ENCODE assay signal across 12 mouse cellular contexts in genomic region chr2:92640555-92640954, GRCm38 (mm10). TPM values are rescaled to one million over a fixed set of nuclear protein-coding genes. Genes with fewer than 3 reads are reported as not detected.
DNase-seq lines count a peak whose midpoint lies in the region; ATAC-seq and TF ChIP-seq lines count a peak whose summit lies in the region.
"Had no signal": no experiment of that assay in that cellular context is flagged by ENCODE, and none has a peak within 500 bp of the region (broad histone marks: within the 10 kb centered on the region; RNA-seq: fewer than 3 reads in every experiment).

No protein-coding gene starts in this region.

- ATAC-seq in intestine, embryonic 15.5 days = peak; percentile 53
- no peak for ATAC-seq in intestine, postnatal 0 days
- ATAC-seq in G1E (ENCODE audit: extremely low read depth, insufficient number of reproducible peaks, low FRiP score, poor library complexity, severe bottlenecking) = peak; percentile 63
- ATAC-seq in liver, embryonic 15.5 days (ENCODE audit: insufficient read depth) = no peak
- ATAC-seq in hindbrain, embryonic 16.5 days = no peak
- ATAC-seq: CD4-positive, CD25-positive, alpha-beta regulatory T cell, adult 4 months had no signal

- H3K27me3 ChIP-seq in intestine, embryonic 15.5 days (replicated peaks) = no peaks in the 10 kb centered on the region
- no peaks in the 10 kb centered on the region for H3K27me3 ChIP-seq in intestine, postnatal 0 days (replicated peaks; ENCODE audit: control insufficient read depth, insufficient read depth, low read length)
- H3K27me3 ChIP-seq in G1E (ENCODE audit: insufficient read depth, low read length) = no peaks in the 10 kb centered on the region
- H3K27me3 ChIP-seq in embryonic facial prominence, embryonic 10.5 days (replicated peaks; ENCODE audit: low read depth, poor library complexity, severe bottlenecking) = no peaks in the 10 kb centered on the region
- H3K27me3 ChIP-seq in liver, embryonic 15.5 days = no peaks in the 10 kb centered on the region
- no peaks in the 10 kb centered on the region for H3K27me3 ChIP-seq in hindbrain, embryonic 16.5 days (replicated peaks; ENCODE audit: control insufficient read depth, insufficient read depth, low read length)
- H3K27me3 ChIP-seq: stomach, embryonic 15.5 days had no signal

- H3K27ac ChIP-seq in intestine, embryonic 15.5 days = no peak overlapping the region
- H3K27ac ChIP-seq in intestine, postnatal 0 days (ENCODE audit: low read depth, low read length) = no peak overlapping the region
- no peak overlapping the region for H3K27ac ChIP-seq in embryonic facial prominence, embryonic 10.5 days (replicated peaks)
- H3K27ac ChIP-seq in liver, embryonic 15.5 days (replicated peaks) = no peak overlapping the region
- no peak overlapping the region for H3K27ac ChIP-seq in hindbrain, embryonic 16.5 days (ENCODE audit: low read depth, low read length)
- H3K27ac ChIP-seq: stomach, embryonic 15.5 days had no signal

- no peak for TF ChIP-seq CTCF in intestine, postnatal 0 days (IDR thresholded peaks at IDR 0.05; ENCODE audit: low read depth)
- no peak for TF ChIP-seq CTCF in G1E (IDR thresholded peaks at IDR 0.05; ENCODE audit: low read depth, low read length)

- 14% methylated on average over 8 of the region's 8 CpGs for WGBS in intestine, embryonic 15.5 days
- WGBS in intestine, postnatal 0 days = 15% methylated on average over 8 of the region's 8 CpGs
- WGBS in embryonic facial prominence, embryonic 10.5 days = 18% methylated on average over 8 of the region's 8 CpGs
- whole genome bisulfite sequencing in liver, embryonic 15.5 days (ENCODE audit: insufficient replicate concordance) = 6% methylated on average over 8 of the region's 8 CpGs
- WGBS in hindbrain, embryonic 16.5 days = 21% methylated on average over 8 of the region's 8 CpGs

- H3K4me2 ChIP-seq in intestine, embryonic 15.5 days (replicated peaks) = no peak overlapping the region
- no peak overlapping the region for H3K4me2 ChIP-seq in intestine, postnatal 0 days (replicated peaks; ENCODE audit: low read depth)
- 0 out of 2 replicates have a peak overlapping the region, but pooled peaks have one; percentile 13 for H3K4me2 ChIP-seq in liver, embryonic 15.5 days
- no peak overlapping the region for H3K4me2 ChIP-seq in hindbrain, embryonic 16.5 days (ENCODE audit: low read length)
- H3K4me2 ChIP-seq: stomach, embryonic 15.5 days had no signal

- no peak overlapping the region for H3K4me3 ChIP-seq in intestine, embryonic 15.5 days (replicated peaks)
- H3K4me3 ChIP-seq in intestine, postnatal 0 days (ENCODE audit: low read depth, low read length) = no peak overlapping the region
- H3K4me3 ChIP-seq in G1E (ENCODE audit: low read depth, low read length) = no peak overlapping the region
- no peak overlapping the region for H3K4me3 ChIP-seq in embryonic facial prominence, embryonic 10.5 days
- no peak overlapping the region for H3K4me3 ChIP-seq in liver, embryonic 15.5 days (replicated peaks)
- H3K4me3 ChIP-seq in hindbrain, embryonic 16.5 days (ENCODE audit: low read length) = no peak overlapping the region
- H3K4me3 ChIP-seq: megakaryocyte, embryonic 14.5 days; stomach, embryonic 15.5 days had no signal

- peaks cover 8% of the 10 kb centered on the region for H3K4me1 ChIP-seq in intestine, embryonic 15.5 days (replicated peaks)
- no peaks in the 10 kb centered on the region for H3K4me1 ChIP-seq in intestine, postnatal 0 days (replicated peaks; ENCODE audit: control insufficient read depth, insufficient read depth, low read length)
- no peaks in the 10 kb centered on the region for H3K4me1 ChIP-seq in G1E (ENCODE audit: insufficient read depth, low read depth, low read length)
- H3K4me1 ChIP-seq in embryonic facial prominence, embryonic 10.5 days = peaks cover 14% of the 10 kb centered on the region
- H3K4me1 ChIP-seq in liver, embryonic 15.5 days (replicated peaks) = peaks cover 7% of the 10 kb centered on the region
- H3K4me1 ChIP-seq in hindbrain, embryonic 16.5 days (ENCODE audit: control insufficient read depth, insufficient read depth, low read depth, low read length) = peaks cover 3% of the 10 kb centered on the region; the same call in 1 of the 2 replicates

- DNase-seq in G1E (ENCODE audit: low spot score) = no peak
- peak; percentile 56 for DNase-seq in embryonic facial prominence, embryonic 10.5 days (ENCODE audit: low spot score)
- DNase-seq in cerebellum, adult 18-20 months = no peak
- DNase-seq in thymus, postnatal 10 days (ENCODE audit: low spot score in 2 of 2) = no peak
- DNase-seq: right cerebral cortex, postnatal 25 days had no signal

- no peaks in the 10 kb centered on the region for H3K36me3 ChIP-seq in intestine, embryonic 15.5 days
- no peaks in the 10 kb centered on the region for H3K36me3 ChIP-seq in intestine, postnatal 0 days (ENCODE audit: control insufficient read depth, insufficient read depth)
- H3K36me3 ChIP-seq in G1E (replicated peaks) = no peaks in the 10 kb centered on the region
- H3K36me3 ChIP-seq in embryonic facial prominence, embryonic 10.5 days (replicated peaks) = no peaks in the 10 kb centered on the region
- no peaks in the 10 kb centered on the region for H3K36me3 ChIP-seq in liver, embryonic 15.5 days (replicated peaks)
- H3K36me3 ChIP-seq in hindbrain, embryonic 16.5 days (ENCODE audit: control insufficient read depth, insufficient read depth, low read length) = no peaks in the 10 kb centered on the region
- H3K36me3 ChIP-seq: stomach, embryonic 15.5 days had no signal

- H3K9ac ChIP-seq in intestine, embryonic 15.5 days = no peak overlapping the region
- H3K9ac ChIP-seq in intestine, postnatal 0 days (ENCODE audit: low read depth, low read length) = no peak overlapping the region
- no peak overlapping the region for H3K9ac ChIP-seq in liver, embryonic 15.5 days
- H3K9ac ChIP-seq in hindbrain, embryonic 16.5 days (ENCODE audit: low read depth, low read length) = no peak overlapping the region
- H3K9ac ChIP-seq: stomach, embryonic 15.5 days had no signal

- H3K9me3 ChIP-seq in intestine, embryonic 15.5 days = no peaks in the 10 kb centered on the region
- H3K9me3 ChIP-seq in intestine, postnatal 0 days (ENCODE audit: control insufficient read depth) = no peaks in the 10 kb centered on the region
- H3K9me3 ChIP-seq in G1E (replicated peaks) = no peaks in the 10 kb centered on the region
- no peaks in the 10 kb centered on the region for H3K9me3 ChIP-seq in embryonic facial prominence, embryonic 10.5 days
- H3K9me3 ChIP-seq in liver, embryonic 15.5 days (replicated peaks) = no peaks in the 10 kb centered on the region
- H3K9me3 ChIP-seq in hindbrain, embryonic 16.5 days (ENCODE audit: control insufficient read depth, low read length) = no peaks in the 10 kb centered on the region
- H3K9me3 ChIP-seq: stomach, embryonic 15.5 days had no signal

RNA-seq across cellular contexts. Expression of gene Chst1, which starts 41.0 kb away (rescaled TPM):
- 4.1 and 4.5 TPM in 2 replicates for polyA plus RNA-seq in intestine, embryonic 15.5 days (2015; fragmentation: Nextera tagmentation; extraction: Ambion mirVana)
- 2.2 and 2.3 TPM in 2 replicates for polyA plus RNA-seq in intestine, postnatal 0 days (2015; fragmentation: Nextera tagmentation; extraction: Ambion mirVana)
- total RNA-seq in G1E (2014; fragmentation: Nextera tagmentation) (2.3 and 3.4 TPM in 2 replicates), G1E (2017) (4.4 and 4.5 TPM in 2 replicates)
- polyA plus RNA-seq in G1E (2012) = 0.47 and 0.57 TPM in 2 replicates
- polyA plus RNA-seq in embryonic facial prominence, embryonic 10.5 days (2016; fragmentation: Nextera tagmentation; extraction: Ambion mirVana) = 2.5 TPM in 2 replicates
- 0.10 and 0.24 TPM in 2 replicates for polyA plus RNA-seq in liver, embryonic 15.5 days (2015; fragmentation: Nextera tagmentation; extraction: Ambion mirVana)
- 31.9 and 33.2 TPM in 2 replicates for polyA plus RNA-seq in hindbrain, embryonic 16.5 days (2015; fragmentation: Nextera tagmentation; extraction: Ambion mirVana)

Comparison
In these comparisons a context has a peak if more than half of its experiments do, and no peak if none do; other contexts are left out.
1. ATAC-seq: peak in intestine, embryonic 15.5 days (single experiment) and G1E (single experiment); none in intestine, postnatal 0 days (single experiment), liver, embryonic 15.5 days (single experiment) and hindbrain, embryonic 16.5 days (single experiment).